Mouse (Mus musculus) frontal cortex, adult (tissue): ENCODE measurements at regions not wholly inside any gene's neighbourhood (a gene's known extent, or its start where the extent isn't known, plus 50 kb on each side); places are given as distances from the start of the nearest gene placed in this dataset.

ENCODE experiments used
- ATAC-seq: cut with Nextera tagmentation; 2 replicates; pipeline ENCODE4 v1.9.2; 2017; ENCODE audit warnings: mild to moderate bottlenecking, moderate library complexity, mixed read lengths; ENCODE audit not compliant: low TSS enrichment

- ATAC-seq = no peak
These were observed 57.4 kb downstream of the Gm21962 start for GRCm38 (mm10) chr3:137728689-137729088.

DNA sequence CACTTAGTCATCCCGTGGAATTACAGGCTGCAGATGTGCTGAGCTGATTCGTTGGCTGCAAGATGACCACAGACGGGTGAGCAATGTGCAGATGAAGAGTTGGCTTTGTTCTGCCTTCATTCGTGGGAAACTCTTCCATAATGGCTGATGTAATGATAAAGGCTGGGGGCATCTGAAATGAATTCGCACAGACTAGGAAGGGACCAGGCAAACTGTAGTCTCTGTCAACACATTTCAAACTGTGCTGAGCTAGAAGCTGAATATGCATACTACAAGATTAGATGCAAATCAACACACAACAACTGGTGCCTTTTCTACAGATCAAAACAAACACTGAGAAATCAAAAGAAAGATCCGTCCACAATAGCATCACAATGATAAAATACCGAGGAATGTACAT, 58.1 kb downstream of the Gm21962 start:
- no peak for ATAC-seq

GRCm38 (mm10) chr3:137737222-137737800, 66.0 kb downstream of the Gm21962 start:
- no peak for ATAC-seq

DNA sequence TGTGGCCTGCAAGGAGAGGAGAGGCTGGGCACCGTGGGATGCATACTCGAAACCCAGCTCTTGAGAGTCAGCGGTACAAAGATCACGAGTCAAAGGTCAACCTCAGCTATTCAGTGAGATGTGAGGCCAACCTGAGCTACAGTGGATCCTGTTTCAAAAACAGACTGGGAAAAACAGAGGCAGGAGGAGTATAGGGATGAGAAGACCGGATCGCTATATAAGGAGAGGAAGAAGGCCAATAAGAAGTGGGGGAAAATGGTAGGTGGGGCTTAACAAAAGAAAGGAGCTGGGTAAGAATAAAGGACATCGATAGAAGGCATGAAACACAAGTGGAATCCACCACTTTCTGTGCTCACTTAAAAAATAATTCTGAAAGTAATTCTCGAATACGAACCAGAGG, 70.2 kb downstream of the Gm21962 start:
- ATAC-seq = no peak

- ATAC-seq = no peak
These were observed 70.8 kb downstream of the Gm21962 start for GRCm38 (mm10) chr3:137742119-137742518.

GRCm38 (mm10) chr3:137751732-137752260, 80.5 kb downstream of the Gm21962 start:
- ATAC-seq = no peak

GRCm38 (mm10) chr3:137752447-137753256, 81.3 kb downstream of the Gm21962 start:
- ATAC-seq = peak; percentile 86

GRCm38 (mm10) chr3:137753257-137753654, 81.9 kb downstream of the Gm21962 start:
- ATAC-seq = peak; percentile 25; the same call in 1 of the 2 replicates

DNA sequence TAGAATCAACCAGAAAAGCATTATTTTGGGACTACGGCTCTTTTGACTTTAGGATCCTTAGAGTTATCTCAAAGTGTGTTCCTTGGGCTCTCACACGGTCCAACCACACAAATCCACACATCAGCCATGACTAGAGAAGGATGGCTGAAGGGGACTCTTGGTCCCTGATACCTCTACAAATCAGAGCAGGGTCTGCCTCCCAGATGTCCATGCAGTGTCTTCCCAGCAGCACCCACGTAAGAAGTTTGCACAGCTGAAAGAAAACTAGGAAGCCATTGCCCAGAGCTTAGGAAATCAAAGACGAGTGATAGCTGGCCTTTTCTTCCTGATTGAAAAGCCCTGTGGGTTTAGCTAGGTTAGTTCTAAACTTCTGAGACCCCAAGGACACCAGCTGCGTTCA, 84.1 kb downstream of the Gm21962 start:
- ATAC-seq = no peak

GRCm38 (mm10) chr3:137762213-137762884, 91.0 kb downstream of the Gm21962 start:
- ATAC-seq = peak; percentile 77

GRCm38 (mm10) chr3:137763406-137763805, 92.1 kb downstream of the Gm21962 start:
- no peak for ATAC-seq

DNA sequence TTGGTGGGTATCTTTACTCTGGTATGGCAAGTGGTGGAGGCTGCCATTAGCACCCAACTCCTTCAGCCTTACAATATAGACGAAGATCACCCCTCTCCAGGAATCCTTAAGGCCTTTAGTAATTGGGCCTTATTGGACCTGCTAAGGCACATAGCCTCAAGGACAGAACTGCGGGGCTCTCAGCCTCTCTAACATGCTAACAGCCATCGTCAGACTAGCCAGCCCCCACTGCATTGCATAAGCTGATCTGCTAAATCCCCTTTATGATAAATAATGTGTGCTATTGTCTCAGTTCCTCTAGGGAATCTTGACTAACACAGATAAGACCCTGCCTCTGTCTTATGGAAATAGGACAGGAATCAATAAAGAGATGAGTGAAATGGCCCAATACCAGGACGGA, 95.7 kb upstream of the H2afz start:
- ATAC-seq = no peak

DNA sequence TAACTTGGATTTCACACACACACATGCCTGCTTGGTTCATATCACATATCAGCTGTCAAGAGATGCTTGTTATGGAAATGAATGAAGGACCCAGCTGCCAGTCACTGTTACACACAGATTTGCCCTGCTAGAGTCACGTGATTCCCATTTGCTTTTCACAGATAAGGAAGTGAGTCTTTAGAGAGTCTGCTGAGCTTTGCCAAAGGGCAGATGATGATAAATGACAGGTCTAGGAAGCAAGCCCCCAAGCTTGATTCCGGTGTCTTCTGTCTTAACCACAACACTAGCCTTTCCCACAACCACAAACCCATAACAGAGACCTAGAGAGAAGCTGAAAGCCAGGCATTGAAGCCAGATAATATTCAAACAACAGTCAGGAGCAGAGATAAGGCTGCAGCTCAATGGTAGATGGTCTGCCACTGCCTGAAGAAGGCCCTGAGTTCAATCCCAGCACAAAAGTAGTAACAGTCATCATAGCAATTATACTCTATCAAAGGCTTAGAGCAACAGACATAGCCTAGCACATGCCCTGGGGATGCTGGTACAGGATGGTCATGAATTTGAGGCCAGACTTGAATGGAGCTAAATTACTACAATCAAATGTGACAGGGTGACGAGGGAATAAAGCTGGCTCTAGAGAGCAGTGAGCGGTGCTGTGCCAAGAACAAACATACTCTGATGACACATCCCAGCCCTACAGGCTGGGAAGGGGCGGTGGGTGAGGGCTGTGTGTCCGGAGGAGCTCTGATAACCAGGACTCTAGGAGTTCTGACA, 89.0 kb upstream of the H2afz start:
- no peak for ATAC-seq

GRCm38 (mm10) chr3:137778113-137778512, 86.2 kb upstream of the H2afz start:
- ATAC-seq = peak; percentile 91

DNA sequence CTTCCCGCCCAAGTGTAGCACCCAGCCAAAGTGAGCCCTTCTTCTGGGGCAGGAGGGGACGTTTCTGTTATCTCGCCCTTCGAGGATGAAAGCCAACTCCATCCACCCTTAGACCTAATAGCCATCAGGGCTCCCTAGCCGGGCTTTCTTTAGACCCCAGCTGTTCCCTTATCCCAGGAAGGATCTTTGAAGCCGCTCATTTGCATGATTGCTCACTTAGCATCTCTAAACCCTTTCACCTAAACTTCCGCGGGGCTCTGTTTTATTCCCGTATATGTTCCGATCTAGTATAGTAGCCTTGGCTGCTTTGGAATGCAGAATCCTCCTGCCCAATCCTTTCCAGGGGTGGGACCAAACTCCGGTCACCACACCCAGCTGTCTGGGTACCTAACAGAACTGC, 84.3 kb upstream of the H2afz start:
- no peak for ATAC-seq

DNA sequence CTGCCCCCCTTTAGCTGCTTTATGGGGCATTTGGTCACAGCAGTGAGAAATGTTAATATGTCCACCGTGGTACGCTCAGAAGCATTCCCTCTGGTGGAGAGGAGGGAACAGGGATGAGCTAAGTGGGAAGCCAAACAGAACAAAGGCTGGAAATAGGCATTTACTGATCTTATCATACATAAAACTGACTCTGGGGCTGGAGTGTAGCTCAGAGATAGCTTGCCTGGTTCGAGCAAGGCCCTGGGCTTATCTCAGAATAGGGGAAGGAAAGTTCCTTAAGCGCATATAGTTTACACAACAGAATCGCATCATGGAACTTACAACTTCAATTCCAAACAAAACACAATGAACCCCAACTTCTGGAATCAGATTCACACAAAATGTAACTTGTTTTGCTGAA, 81.5 kb upstream of the H2afz start:
- ATAC-seq = no peak

DNA sequence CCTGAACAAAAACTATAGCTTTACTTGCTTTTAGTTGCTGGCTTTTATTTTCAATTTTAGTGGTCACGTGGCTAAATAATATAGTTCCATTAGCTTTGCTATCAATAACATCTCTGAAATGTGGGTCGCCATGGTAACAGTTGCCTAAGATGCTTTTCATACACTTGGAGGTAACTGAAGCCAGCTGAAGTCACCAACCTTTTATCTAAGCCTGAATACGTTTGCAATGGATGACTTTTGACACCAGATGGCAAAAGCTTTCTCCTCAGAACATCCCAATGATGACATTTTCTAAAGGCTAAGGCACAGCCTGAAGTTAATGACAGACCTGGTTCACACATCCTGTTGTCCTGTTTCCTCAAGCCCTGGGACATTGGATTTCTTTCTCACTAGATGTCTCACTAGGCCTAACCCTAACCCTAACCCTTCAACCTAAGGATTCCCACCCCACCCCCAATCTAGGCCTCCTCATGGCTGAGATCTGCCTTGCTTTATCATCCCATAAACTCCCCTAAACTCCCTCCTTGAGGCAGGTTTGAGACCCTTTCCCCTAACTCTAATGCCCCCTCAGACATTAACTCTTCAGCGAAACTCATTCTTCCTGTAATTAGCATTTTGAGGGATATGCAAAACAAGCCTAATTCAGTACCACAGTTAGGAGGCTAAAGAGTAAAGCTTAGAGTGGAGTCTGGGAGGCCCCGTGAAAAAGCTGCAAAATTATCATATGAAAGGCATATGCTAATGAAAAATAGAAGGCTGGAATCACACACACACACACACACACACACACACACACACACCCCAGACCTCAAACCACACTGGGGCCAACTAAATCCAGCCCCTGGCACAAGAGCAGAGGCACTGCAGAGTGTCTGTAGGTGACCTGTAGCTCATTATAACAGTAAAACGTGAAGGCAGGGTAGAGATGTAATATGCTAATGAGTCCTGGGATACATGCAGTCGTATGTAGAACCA, 80.1 kb upstream of the H2afz start:
- ATAC-seq = no peak

- ATAC-seq = no peak
These were observed 79.1 kb upstream of the H2afz start for GRCm38 (mm10) chr3:137785224-137785623.

- no peak for ATAC-seq
These were observed 78.4 kb upstream of the H2afz start for GRCm38 (mm10) chr3:137785871-137786270.

DNA sequence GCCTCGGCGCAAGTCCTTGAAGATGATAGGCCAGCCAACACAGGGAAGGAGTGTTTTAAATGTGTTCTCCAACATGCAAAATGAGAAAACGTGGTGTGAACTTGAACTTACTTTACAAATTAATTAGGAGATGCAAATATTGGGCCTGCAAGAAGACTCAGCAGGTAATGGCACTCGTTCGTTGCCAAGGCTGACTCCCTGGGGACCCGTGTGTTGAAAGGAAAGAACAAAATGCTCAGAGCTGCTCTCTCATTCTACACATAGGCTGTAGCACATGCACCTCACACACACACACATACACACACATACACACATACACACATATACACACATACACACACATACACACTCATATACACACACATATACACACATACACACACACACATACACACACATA, 74.6 kb upstream of the H2afz start:
- ATAC-seq = no peak

- no peak for ATAC-seq
These were observed 73.9 kb upstream of the H2afz start for GRCm38 (mm10) chr3:137790340-137790739.
